Mouse (Mus musculus) forebrain, embryonic 11.5 days (tissue): ENCODE measurements around the gene Frmd4a. TPM values are rescaled to one million over a fixed set of nuclear protein-coding genes. Genes with fewer than 3 reads are reported as not detected.

Experiments
- ATAC-seq: fragments of 200-750 bp; cut with Nextera tagmentation; replicated peaks from 2 replicates; pipeline ENCODE4 v1.8.0; 2017; ENCODE audit warnings: moderate TSS enrichment; ENCODE audit not compliant: low FRiP score
- DNase-seq: peaks from one replicate; pipeline ENCODE4 v3.0.0-alpha.2; 2017; ENCODE audit warnings: low spot score
- H3K27ac ChIP-seq: fragments of 300-500 bp; sonication (generic); 2 replicates; pipeline ENCODE4 v1.5.1; 2014; ENCODE audit warnings: low read depth, low read length
- H3K27me3 ChIP-seq: fragments of 300-500 bp; sonication (generic); 2 replicates; pipeline ENCODE4 v1.6.1; 2014; ENCODE audit warnings: mild to moderate bottlenecking, low read length, mixed read lengths; ENCODE audit not compliant: control insufficient read depth, insufficient read depth
- H3K36me3 ChIP-seq: fragments of 300-500 bp; sonication (generic); 2 replicates; pipeline ENCODE4 v1.6.1; 2014; ENCODE audit warnings: mild to moderate bottlenecking, low read length, moderate library complexity, mixed read lengths; ENCODE audit not compliant: control insufficient read depth, insufficient read depth
- H3K4me1 ChIP-seq: fragments of 300-500 bp; sonication (generic); replicated peaks from 2 replicates; pipeline ENCODE4 v1.6.1; 2014; ENCODE audit warnings: low read length, mixed read lengths; ENCODE audit not compliant: control insufficient read depth, insufficient read depth
- H3K4me2 ChIP-seq: fragments of 300-500 bp; sonication (generic); 2 replicates; pipeline ENCODE4 v1.6.1; 2014; ENCODE audit warnings: low read depth, mild to moderate bottlenecking, low read length, moderate library complexity, mixed read lengths; ENCODE audit not compliant: severe bottlenecking
- H3K4me3 ChIP-seq: fragments of 300-500 bp; sonication (generic); 2 replicates; pipeline ENCODE4 v1.5.1; 2014; ENCODE audit warnings: low read depth, low read length
- H3K9ac ChIP-seq: fragments of 300-500 bp; sonication (generic); 2 replicates; pipeline ENCODE4 v1.6.1; 2014; ENCODE audit warnings: low read length
- H3K9me3 ChIP-seq: fragments of 300-500 bp; sonication (generic); 2 replicates; pipeline ENCODE4 v1.6.1; 2016; ENCODE audit warnings: low read length, mixed read lengths; ENCODE audit not compliant: control insufficient read depth
- WGBS: fragments of 180-500 bp; shearing (Covaris S2); extraction: QIAGEN DNeasy Blood & Tissue Kit; methylation state at CpG from one replicate; pipeline ENCODE4 v1.1.7; 2014; 5-methylcytosine and 5-hydroxymethylcytosine counted together
- polyA plus RNA-seq: library from polyadenylated mRNA; unstranded; fragments of >200 nt; fragmentation: Nextera tagmentation; extraction: Ambion mirVana; gene quantifications from 2 replicates; pipeline ENCODE4 v1.2.1, GENCODE M21; 2014

Gene Frmd4a
- polyA plus RNA-seq, 1 experiment from 2014 or later, result 50.3 TPM

DNA sequence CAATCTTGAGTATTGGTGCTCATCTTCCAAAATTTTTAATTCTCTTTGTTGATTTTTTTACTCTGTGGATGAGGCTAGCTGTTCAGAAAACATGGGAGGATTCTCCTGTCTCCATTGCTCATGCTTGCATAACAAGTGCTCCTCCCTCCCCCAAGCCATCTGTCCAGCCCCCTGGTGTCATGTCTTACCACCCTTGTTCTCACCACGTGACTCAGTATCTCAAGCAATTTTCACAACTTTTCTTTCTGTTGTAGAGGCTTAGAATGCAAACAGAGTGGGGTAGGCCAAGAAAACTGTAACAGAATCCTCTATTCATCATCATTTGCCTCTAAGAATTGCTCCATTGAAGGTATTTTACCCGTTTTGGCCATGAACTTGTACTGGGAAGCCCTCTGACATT, 273.6 kb downstream of the Frmd4a start:
- Histone ChIP-seq H3K4me2 (no peak overlapping the region), H3K9ac (no peak overlapping the region), H3K27ac (no peak overlapping the region), H3K27me3 (no peaks in the 10 kb centered on the region), H3K36me3 (no peaks in the 10 kb centered on the region), H3K4me1 (no peaks in the 10 kb centered on the region; the same call in 1 of the 2 replicates), H3K4me3 (no peak overlapping the region), H3K9me3 (no peaks in the 10 kb centered on the region)
- 65% methylated on average over 2 of the region's 2 CpGs for WGBS
- DNase-seq (no peak), ATAC-seq (no peak)

- WGBS, result 93% methylated on average over 3 of the region's 3 CpGs
- Histone ChIP-seq H3K4me1 (no peaks in the 10 kb centered on the region), H3K4me2 (no peak overlapping the region), H3K4me3 (no peak overlapping the region), H3K27me3 (no peaks in the 10 kb centered on the region), H3K9ac (no peak overlapping the region), H3K9me3 (no peaks in the 10 kb centered on the region), H3K27ac (no peak overlapping the region), H3K36me3 (no peaks in the 10 kb centered on the region)
- ATAC-seq, result no peak
- DNase-seq, result no peak
Measured at GRCm38 (mm10) chr2:4291671-4292070, 274.2 kb downstream of the Frmd4a start.

DNA sequence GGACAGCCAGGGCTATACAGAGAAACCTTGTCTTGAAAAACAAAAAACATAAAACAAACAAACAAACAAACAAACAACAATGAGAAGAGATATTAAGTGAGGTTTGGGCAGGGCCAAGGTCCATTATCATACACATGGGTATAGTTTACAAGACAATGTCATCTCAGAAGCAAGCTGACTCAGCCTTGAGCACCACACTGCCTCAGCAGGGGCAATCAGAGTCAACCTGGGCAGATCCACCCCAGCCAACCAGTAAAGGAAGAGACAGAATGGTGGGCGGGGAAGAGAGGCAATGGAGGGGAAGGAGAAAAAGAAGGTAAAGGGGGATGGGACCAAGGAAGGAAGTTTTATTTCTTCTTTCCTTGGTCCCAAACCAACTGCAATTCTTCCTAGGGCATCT, 276.2 kb downstream of the Frmd4a start:
- no peak for DNase-seq

DNA sequence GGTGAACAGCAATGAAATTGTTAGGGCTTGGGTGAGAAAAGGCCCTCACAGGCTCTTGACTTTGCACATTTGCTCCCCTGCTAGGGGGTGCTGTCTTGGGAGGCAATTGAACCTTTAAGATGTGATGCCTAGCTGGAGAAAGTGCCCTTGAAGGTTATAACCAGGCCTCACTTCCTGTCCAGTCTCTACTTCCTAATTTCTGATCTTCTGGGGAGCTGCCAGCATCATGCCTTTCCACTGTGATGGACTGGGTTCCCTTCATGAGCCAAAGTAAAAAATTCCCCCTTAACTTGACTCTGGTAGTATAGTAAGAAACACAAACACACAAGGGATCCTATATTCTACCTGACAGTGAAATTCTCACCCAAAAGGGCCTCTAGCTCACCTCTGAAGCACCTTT, 278.1 kb downstream of the Frmd4a start:
- no peak overlapping the region for H3K9ac ChIP-seq
- no peaks in the 10 kb centered on the region for H3K27me3 ChIP-seq
- peaks cover 8% of the 10 kb centered on the region; the same call in 1 of the 2 replicates for H3K4me1 ChIP-seq
- no peak for ATAC-seq
- no peak overlapping the region for H3K27ac ChIP-seq
- no peaks in the 10 kb centered on the region for H3K36me3 ChIP-seq
- H3K4me3 ChIP-seq, result no peak overlapping the region
- H3K4me2 ChIP-seq, result no peak overlapping the region
- H3K9me3 ChIP-seq, result no peaks in the 10 kb centered on the region
- DNase-seq, result no peak

More for the DNA sequence above, 276.2 kb downstream of the Frmd4a start:
- H3K4me3 ChIP-seq, result no peak overlapping the region
- H3K9ac ChIP-seq, result no peak overlapping the region
- no peak for ATAC-seq
- H3K4me2 ChIP-seq, result no peak overlapping the region
- no peaks in the 10 kb centered on the region for H3K27me3 ChIP-seq
- no peaks in the 10 kb centered on the region for H3K9me3 ChIP-seq
- no peak overlapping the region for H3K27ac ChIP-seq
- whole genome bisulfite sequencing, result 100% methylated on average over 1 of the region's 1 CpGs
- H3K4me1 ChIP-seq, result no peaks in the 10 kb centered on the region; the same call in 1 of the 2 replicates
- H3K36me3 ChIP-seq, result no peaks in the 10 kb centered on the region

DNA sequence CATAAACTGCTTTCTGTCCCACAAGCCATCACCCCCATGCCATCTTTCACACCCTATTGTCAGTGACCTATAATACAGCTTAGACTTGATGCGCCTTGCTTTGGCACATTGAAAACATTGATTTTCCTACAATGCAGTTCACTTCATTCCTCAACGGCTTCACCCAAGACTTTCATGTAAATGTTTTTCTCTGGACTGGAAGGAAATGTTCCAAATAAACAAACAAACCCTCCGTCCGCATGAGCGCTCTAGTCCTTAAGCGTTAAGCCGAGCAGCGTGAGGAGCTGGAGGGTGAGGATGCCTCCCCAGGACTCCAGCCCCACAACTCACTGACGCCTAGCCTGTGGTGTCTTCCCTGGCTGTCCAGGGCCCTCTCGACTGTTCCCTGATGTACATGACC, 279.4 kb downstream of the Frmd4a start:
- H3K27ac ChIP-seq, result no peak overlapping the region
- WGBS, result 58% methylated on average over 10 of the region's 10 CpGs
- H3K27me3 ChIP-seq, result no peaks in the 10 kb centered on the region
- no peak overlapping the region for H3K9ac ChIP-seq
- no peak for ATAC-seq
- H3K4me2 ChIP-seq, result no peak overlapping the region
- H3K4me3 ChIP-seq, result no peak overlapping the region
- no peak for DNase-seq
- H3K4me1 ChIP-seq, result peaks cover 9% of the 10 kb centered on the region; the same call in 1 of the 2 replicates
- no peaks in the 10 kb centered on the region for H3K36me3 ChIP-seq
- H3K9me3 ChIP-seq, result no peaks in the 10 kb centered on the region

GRCm38 (mm10) chr2:4298325-4299215, 281.1 kb downstream of the Frmd4a start:
- no peaks in the 10 kb centered on the region for H3K9me3 ChIP-seq
- no peaks in the 10 kb centered on the region for H3K36me3 ChIP-seq
- peak overlapping the region; percentile 47 for H3K9ac ChIP-seq
- ATAC-seq, result peak; percentile 85
- H3K4me3 ChIP-seq, result peak overlapping the region; percentile 15; the same call in 1 of the 2 replicates
- H3K27ac ChIP-seq, result peak overlapping the region; percentile 47
- peak overlapping the region; percentile 42 for H3K4me2 ChIP-seq
- peaks cover 9% of the 10 kb centered on the region; the same call in 1 of the 2 replicates for H3K4me1 ChIP-seq
- DNase-seq, result peak; percentile 85
- 13% methylated on average over 19 of the region's 19 CpGs for WGBS
- no peaks in the 10 kb centered on the region for H3K27me3 ChIP-seq

DNA sequence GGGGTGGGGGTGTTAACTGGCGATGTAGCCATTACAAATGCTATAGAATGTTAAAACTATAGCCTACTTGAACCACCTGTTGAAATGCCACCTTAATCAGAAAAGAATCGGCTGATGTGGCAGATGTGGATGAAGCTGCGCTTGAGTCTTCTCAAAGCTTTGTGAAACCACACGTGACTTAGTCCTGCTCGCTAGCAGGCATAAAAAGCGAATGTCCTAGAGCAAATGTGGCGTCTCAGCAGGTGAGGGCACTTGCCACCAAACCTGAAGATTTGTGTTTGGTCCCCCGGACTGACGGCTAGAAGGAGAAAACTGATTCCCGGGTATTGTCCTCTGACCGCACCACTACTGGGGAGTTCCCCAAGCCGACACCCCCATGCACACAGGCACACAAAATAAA, 282.1 kb downstream of the Frmd4a start:
- H3K27me3 ChIP-seq, result no peaks in the 10 kb centered on the region
- ATAC-seq (no peak), DNase-seq (no peak)
- peak overlapping the region; percentile 37; the same call in 1 of the 2 replicates for H3K27ac ChIP-seq
- WGBS, result 63% methylated on average over 12 of the region's 12 CpGs
- H3K9ac ChIP-seq, result no peak overlapping the region; the same call in 1 of the 2 replicates
- H3K36me3 ChIP-seq, result no peaks in the 10 kb centered on the region
- H3K4me1 ChIP-seq, result peaks cover 9% of the 10 kb centered on the region; the same call in 1 of the 2 replicates
- no peak overlapping the region; the same call in 1 of the 2 replicates for H3K4me2 ChIP-seq
- no peak overlapping the region for H3K4me3 ChIP-seq
- no peaks in the 10 kb centered on the region for H3K9me3 ChIP-seq

GRCm38 (mm10) chr2:4300383-4300811, 282.9 kb downstream of the Frmd4a start:
- no peak for DNase-seq
- Histone ChIP-seq H3K4me3 (no peak overlapping the region; the same call in 1 of the 2 replicates), H3K9me3 (no peaks in the 10 kb centered on the region), H3K9ac (no peak overlapping the region), H3K4me2 (0 out of 2 replicates have a peak overlapping the region, but pooled peaks have one; percentile 11), H3K4me1 (peaks cover 9% of the 10 kb centered on the region; the same call in 1 of the 2 replicates), H3K27ac (no peak overlapping the region), H3K27me3 (no peaks in the 10 kb centered on the region), H3K36me3 (no peaks in the 10 kb centered on the region)
- ATAC-seq, result no peak
- 55% methylated on average over 13 of the region's 13 CpGs for WGBS
